Mouse (Mus musculus) R1 (cell line): ENCODE results near the gene Acss2.
"Not testable (repeated sequence)": the region's sequence is repeated elsewhere in the genome, so short reads cannot be mapped to it uniquely, and the experiment has no call there.

Experiments
- DNase-seq: peaks from one replicate; pipeline ENCODE4 v3.0.0-alpha.2; 2018; ENCODE audit warnings: low read depth, low spot score

Acss2 gene

DNA sequence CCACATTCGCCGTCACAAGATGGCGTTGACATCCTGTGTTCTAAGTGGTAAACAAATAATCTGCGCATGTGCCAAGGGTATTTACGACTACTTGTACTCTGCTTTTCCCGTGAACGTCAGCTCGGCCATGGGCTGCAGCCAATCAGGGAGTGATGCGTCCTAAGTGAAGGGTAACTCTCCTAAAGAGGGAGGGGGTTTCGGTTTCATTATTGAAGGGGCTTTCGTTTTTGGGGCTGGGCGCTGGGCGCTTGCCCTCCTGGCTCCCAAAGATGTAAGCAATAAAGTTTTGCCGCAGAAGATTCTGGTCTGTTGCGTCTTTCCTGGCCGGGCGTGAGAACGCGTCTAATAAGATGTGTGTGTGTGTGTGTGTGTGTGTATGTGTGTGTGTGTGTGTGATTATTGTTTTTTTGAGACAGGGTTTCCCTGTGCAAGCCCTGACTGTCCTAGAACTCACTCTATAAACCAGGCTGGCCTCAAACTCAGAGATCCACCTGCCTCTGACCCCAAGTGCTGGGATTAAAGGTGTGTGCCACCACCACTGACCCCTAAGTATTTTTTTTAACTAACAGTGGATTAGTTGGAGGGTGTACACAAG, 20.8 kb downstream of the Acss2 start:
- not testable (repeated sequence) for DNase-seq

DNA sequence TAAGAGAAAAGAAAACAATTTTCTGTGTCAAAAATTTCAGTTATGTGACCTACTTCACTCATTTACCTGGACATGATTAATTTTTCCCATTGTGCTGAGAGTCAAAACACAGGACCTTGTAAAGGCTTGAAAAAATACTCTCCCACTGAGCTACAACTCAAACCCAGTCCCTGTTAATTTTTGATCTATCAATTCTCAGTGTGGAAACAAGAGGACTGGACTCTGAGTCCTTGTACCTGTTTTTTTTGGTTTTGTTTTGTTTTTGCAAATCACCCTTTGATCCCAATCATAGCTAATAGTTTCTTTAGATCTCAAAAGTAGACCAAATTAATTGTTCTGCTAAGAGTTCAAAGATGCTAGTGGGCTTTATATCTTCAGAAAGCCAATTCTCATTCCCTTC, 21.9 kb downstream of the Acss2 start:
- DNase-seq = no peak

DNA sequence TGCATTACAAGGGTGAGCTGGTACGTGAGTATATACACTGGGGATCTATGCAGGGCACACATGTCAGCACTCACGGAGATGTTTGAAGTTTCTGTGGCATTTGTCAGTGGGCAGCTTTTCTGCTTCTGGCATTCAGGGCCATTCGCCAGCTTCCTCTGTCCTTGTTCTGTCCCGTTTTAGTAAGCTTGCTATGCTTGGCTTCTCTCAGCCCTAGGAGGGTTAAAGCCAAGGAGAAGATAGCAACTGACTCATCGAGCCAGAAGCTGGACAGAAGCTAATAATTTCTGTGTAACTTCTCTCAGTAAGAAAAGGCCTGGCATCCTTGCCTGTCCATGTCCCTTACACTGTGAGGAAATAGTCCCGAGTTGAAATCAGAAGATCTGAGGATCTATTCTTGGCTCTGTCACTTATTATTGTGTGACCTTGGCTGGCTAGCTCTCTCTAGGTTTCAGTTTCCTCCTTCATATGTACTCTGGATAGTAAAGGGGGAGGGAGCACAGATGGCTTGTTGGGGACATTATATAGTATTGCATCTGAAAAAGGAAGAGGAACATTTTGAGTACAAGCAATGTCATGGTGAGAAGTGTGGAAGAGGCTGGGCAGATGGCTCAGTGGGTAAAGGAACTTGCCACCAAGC, 23.2 kb downstream of the Acss2 start:
- no peak for DNase-seq

DNA sequence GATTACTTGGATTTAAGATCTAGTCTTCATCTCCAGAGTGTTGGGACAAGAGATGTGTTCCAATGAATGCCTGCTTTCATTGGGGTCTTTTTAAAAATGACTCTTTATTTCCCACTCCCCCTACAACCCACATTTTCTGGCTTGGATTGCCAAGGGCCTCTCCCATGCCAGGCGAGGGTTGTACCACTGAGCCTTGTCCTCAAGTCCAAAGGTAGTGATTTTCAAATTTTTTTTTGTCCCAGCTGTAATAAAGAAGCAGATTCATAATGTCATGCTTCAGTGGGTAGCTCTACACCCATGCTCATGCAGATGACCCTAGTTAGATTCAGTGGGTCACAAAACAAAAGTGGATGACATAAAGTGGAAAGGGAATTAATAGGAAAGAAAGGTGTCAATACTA, 29.2 kb downstream of the Acss2 start:
- no peak for DNase-seq

DNA sequence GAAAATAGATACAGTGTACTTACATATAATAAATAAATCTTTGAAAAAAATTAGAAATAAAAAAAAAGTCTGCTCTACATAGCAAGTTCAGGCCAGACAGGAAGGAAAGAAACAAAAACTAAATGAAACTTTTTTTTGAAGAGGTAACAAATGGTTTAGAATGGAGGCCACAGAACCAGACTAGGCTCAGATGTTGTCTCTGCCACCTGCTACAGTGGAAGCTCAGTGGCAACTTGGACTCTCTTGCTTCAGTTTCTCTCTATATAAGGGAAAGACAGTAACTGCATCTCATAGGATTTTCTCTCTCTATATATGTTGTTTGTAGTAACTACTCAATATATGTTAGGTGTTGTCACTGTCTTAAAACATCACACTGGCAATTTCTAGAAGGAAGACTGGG, 34.6 kb downstream of the Acss2 start:
- no peak for DNase-seq

DNA sequence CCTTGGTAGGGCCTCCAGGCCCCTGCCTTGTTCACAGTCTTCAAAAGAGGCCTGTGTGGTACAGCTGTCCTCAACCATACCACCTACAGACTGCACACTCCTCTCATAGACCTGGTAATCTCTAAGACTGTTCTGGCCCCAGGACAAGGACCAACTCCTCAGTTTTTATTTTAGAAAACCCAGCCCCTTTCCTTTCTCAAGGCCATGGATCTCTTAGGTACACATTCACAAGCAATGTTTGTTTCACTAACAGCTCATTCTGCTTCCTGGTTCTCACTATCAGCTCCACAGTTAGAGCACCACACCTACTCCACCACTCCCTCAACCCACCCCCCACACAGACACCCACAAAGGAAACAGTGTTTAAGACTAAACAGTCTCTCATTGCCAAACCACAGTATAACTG, 35.2 kb downstream of the Acss2 start:
- DNase-seq = no peak

DNA sequence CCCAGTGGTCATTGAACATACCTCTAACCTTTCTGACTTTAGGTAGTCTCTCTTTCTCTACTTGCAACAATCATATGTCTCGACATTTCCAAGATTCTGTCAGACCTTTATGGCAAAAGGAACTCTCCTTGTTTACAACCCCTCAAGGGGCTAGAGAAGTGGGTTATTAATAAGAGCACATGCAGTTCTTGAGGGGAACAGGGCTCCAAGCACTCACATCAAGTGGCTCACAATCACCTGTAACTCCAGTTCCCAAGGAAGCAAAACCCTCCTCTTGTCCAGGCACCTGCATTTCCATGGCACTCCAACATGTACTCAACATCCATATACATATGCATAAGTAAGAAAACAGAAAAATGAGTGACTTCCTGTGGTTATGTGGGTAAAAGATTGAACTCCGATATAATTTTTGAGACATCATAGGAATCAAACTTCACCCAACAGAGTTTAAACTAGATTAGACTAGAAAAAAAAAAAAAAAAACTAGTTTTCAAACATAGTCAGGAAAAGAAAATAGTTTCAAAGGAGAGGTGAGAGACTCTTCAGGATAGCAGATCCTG, 36.8 kb downstream of the Acss2 start:
- no peak for DNase-seq

DNA sequence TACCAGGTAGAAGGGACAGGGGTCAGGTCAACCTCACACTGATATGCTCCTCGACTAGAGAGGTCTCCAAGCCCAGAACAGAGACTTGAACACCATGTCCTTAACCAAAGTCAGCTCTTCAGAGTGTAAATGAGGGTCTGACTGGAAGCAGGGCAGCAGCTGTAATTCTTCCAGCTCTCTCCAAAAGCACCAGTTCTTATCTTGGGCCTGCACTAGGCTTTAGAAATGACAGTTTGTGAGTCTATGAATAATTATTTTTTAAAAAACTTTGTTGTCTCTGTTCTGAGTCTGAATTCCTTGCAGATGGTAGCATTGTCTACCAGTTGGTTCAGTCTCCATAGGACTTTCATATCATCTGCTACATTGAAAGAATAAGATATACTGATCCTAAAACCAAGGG, 44.5 kb downstream of the Acss2 start:
- DNase-seq = no peak

DNA sequence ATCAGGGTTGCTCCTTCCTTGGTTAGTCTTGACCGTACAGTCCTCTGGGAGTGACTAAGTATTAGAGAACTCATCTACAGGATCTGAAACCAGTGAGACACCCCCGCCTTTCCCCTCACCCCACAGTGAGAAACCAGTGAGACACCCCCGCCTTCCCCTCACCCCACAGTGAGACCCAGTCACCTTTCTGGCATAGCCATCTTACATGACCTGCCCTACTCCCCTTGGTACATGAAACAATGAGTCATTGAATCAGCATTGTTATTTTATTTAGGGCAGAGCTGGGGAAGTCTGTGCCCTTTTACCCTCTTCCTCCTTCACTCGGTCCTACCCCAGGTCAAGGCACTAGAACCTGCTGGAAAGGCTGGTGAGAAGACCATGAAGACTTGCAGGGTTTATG, 45.2 kb downstream of the Acss2 start:
- peak; percentile 39 for DNase-seq

DNA sequence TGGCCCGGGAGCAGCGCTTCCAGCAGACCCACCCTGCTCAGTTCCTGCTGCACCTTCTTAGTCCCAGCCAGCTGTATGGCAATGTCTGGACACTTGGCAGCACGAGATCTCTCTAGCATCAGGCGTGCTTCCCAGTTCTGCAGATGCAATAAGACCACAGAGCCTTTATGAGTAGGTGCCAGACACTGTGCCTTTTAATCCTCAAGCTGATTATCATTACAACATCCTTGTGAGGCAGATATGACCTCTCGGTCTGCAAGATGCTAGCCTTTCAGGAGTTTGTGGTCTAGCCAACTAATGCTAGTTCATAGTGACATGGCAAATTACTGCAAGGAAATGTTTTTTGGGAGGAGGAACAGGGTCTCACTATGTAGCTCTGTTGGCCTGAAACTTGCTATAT, 50.0 kb downstream of the Acss2 start:
- no peak for DNase-seq

DNA sequence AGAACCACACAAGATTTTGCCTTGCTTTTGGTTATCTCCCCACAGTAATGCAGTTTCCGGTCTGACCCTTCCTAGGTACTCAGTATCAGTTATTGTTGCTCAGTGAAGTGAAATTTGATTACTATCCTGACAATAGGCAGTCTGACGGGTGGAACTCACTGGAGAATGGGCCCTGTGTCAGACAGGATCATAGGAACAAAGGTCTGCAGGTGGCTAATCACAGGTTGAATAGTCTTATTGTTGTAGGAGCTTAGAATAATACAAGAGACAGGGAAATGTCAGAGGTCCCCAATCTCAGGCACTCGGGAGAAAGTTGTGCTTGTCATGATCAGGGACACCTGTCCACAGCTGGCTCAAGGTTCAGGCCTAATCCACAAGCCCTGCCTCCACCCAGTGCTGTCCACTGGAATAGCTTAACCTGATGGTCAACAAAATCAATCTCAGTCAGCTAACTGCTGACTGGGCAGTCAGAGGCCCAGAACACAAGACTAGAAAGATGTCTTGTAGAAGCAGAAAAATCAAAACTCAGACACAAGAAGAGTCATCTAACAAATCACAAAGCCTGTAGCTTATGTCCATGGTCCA, 51.6 kb downstream of the Acss2 start:
- peak; percentile 88 for DNase-seq

DNA sequence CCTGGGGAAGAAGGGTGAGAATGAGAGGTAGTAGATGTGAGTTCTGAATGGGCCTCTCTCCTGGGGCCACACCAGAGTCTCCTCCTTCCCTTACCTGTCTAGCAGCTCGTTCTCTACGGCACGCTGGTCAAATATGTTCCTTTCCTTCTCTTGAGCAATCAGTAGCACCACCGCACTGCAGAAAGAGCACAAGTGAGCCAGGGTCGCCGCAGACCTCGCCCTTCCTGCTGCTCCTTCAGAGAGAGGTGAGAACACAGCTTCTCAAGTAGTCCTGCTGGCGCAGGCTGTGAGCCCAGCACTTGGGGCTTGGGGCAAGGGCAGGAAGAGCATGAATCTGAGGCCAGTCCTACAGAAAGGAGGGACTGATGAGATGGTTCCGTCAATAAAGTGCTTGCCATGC, 55.3 kb downstream of the Acss2 start:
- peak; percentile 48 for DNase-seq

DNA sequence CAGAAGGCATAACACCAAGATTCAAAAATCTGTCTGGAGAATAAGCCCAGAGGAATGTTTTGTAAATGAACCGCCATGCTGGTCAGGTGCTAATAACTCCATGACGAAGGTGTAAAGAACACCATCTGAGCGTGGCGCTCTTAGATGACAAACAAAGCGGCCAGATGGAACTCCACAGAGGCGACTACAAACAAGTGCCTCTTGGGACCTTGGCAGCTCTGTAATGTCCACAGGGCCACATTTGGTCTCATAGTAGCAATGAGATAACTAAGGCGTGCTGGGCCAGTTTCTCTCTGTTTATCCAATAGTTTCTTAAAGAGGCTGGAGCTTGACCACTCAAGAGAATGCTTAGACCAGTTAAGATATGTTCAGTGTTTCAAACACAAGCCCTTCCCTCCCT, 56.2 kb downstream of the Acss2 start:
- no peak for DNase-seq

DNA sequence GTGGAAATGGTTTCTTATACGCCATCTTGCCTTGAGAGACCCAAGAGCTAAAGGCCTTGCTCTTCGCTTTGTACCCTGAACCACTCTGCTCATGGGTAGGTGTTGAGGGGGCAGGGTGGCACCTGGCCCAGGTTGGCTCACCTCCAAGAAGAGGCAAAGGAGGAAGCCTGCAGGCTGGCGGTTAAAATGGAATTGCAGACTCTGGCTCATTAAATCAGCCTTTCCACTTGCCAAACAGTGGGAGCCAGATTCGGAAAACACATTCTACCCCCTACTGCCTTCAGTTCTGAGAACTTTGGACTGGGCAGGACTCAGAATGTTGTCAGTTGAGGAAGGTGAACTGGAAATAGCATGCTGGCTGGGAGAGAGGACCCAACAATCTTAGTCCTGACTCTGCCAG, 57.0 kb downstream of the Acss2 start:
- no peak for DNase-seq

DNA sequence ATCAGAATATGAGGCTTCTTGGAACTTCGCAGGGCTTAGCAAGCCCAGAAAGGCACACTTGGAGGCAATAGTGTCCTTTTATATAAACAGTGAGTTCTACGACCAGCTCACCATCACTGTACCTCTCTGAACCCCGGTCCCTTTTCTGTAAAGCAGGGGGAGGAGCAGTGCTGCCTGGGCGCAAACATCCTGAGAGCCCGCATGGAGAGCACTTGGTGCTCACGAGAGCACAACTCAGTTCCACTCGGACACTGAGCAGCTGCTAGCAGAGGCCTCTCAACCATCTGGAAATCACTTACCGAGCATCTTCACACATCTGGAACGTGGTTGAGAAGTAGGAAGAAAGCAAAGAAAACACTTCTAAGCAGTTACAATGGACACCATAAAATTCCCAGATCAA, 58.9 kb downstream of the Acss2 start:
- DNase-seq = no peak

DNA sequence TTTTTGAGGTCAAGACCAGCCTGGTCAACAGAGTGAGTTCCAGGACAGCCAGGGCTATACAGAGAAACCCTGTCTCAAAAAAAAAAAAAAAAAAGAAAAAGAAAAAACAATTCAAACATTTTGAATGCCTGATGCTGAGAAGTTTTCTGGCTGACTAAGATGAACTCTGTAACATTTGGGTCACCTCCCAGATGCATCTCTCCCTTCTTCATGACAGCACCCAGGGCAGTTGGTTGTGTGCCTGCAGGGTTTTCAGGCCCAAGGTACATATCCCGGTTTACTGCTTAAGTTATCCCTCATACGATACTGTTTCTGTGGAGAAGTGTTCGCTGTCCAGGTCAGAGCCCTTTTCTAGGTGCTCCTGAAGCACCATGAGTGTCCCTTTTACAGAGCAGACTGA, 62.6 kb downstream of the Acss2 start:
- no peak for DNase-seq

DNA sequence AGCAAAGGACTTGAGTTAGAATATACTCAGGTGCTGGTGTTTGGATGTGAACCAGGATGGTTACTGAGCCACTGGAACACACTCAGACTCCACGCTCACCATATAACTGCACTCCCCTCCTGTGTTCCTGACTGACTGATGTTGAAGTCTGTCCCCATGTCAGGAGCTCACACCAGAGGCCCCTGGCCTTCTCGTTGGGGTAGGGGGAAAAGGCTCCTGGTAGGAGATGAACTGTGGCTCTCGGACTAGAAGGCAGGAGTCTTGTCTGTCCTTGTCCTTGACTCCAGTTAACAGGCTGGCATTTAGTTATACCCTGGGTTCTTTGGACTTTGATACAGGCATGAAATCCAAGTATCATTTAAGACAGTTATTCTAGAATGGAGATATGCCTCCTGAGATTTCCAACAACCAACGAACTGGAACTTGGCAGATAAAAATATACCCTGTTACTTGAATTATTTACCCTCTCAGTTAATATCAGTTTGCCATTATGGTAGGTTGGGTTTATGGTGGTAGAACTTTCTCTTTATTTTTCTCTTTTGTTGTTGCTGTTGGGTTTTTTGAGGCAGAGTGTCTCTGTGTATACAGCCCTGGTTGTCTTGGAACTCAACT, 64.7 kb downstream of the Acss2 start:
- DNase-seq = no peak

DNA sequence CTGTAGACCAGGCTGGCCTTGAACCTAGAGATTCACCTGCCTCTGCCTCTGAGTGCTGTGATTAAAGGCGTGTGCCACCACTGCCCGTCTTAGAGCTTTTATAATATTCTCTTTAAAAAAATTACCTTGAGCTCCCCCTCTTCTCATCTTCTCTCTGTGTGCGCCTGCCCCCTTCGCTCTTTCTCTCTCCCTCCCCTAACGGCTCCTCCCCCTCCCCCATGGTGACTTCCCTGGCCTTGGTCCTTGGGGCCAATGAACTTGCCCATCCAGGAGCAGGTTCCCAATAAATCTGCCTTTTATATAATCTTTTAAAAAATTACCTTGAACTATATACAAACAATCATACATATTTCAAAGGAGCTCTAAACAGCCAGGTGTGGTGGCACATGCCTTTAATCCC, 65.2 kb downstream of the Acss2 start:
- DNase-seq = no peak

DNA sequence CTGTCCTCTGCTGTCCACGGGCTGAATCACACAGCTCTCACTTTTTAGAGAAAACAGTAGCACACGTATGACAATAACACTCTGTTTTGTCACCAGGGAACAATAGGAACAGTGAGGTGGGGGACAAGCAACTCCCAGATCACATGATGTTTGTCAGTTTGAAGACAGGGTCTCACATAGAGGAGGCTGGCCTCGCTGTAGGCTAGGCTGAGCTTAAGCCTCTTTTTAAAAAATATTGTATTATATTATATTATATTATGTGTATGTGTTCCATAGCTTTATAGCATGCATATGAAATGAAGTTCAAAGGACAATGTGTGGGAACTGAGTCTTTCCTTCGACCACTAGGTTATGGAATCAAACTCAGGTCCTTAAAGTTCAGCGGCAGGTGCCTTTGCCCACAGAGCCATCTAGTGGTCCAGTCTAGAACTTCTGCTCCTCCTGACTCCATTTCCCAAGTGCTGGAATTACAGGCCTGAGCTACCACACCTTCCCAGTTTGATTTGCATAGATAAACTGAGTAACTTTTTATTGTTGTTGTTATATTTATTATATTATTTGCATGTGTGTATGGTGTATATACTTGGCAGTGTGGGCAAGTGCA, 66.3 kb downstream of the Acss2 start:
- DNase-seq = peak; percentile 89

DNA sequence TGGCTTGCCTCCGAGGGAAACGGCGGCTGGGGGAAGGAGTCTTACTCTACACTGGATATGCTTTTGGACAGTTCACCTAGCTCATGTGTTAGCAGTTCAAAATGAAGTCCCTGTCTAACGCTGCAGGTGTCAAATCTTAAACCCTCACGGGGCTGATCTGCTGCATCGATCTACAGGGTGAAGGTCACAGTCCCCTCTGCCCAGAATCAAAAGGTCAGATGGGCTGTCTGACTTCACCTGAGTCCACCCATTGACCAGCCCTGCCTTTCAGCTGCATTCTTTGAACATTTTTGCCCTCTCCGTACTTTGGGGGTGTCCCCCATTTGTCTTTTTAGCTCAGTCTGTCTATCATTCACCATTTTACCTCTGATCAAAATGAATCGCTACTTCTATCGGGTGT, 67.3 kb downstream of the Acss2 start:
- peak; percentile 71 for DNase-seq

DNA sequence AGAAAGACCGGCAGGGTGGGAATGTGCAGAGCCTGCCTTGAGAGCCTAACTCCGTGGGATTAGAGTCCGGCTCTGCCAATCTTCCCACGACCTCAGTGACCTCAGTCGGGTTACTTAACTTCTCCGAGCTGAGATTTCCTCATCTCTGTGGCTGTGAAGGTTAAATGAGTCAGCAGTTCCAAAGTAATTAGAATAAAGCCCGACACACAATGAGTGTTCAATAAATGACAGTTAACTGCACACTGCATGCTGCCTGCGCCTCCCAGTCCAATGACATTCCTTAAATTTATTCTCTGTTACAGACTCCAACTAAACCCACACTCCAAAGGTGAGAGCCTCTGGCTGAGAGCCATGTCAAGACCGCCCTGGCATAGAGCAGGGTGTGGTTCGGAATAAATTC, 67.7 kb downstream of the Acss2 start:
- DNase-seq = peak; percentile 95

DNA sequence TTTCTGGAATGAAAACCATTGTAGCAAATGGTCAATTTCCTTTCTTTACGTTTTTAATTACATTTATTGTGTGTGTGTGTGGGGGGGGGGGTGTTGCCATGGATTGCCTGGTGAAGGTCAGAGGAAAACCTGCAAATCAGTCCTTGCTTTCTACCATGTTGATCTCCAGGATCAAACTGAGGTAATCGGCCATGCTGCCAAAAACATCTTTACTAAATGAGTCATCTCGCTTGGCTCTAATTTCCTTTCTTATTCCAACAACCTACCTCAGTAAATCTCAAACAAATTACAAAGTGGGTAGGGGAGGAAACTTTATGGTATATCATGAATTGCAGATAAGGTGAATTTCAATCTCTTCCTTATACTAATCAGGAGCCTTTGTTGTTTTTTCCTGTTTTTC, 70.4 kb downstream of the Acss2 start:
- DNase-seq = no peak
